Mouse (Mus musculus): ENCODE measurements around the gene Cyp2e1. TPM values are rescaled to one million over a fixed set of nuclear protein-coding genes. Genes with fewer than 3 reads are reported as not detected.
"Not testable (repeated sequence)": the region's sequence is repeated elsewhere in the genome, so short reads cannot be mapped to it uniquely, and the experiment has no call there.

Gene Cyp2e1
- total and polyA plus RNA-seq, 2 experiments from 2014 or later = not detected

DNA sequence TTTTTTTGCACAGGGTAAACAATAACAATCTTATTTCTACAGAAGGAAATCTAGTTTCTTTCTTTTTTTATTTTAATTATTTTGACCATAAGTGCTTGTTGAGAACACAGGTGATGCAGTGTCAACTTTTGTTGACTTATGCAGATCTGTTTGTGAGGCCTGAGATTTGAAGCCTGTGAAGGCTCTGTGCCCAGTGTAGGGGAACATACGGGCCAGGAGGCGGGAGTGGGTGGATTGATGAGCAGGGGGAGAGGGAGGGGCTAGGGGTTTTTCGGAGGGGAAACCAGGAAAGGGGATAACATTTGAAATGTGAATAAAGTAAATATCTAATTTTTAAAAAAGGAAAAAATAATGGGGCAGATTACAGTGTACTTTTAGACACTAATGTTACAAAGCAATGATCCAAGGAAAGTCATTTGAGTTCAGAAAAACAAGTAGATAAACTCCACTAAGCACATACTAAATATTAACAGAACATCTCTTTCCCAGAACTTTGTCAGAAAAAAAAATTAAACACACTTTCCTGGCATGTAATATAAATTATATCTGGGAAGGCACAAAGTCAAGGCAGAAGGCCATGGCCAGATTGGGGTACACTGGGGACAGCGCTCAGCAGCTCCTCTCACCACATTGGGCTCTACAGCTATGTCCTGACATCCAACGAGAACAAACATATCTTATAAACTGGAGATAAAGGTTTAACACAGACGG lies 15.3 kb upstream of the Cyp2e1 start:
- Histone ChIP-seq H3K4me2 (ENCODE audit: low read depth) (no peak overlapping the region), H3K9ac (no peak overlapping the region), H3K4me1 (ENCODE audit: insufficient read depth) (no peaks in the 10 kb centered on the region), H3K27me3 (ENCODE audit: insufficient read depth, low read length) (no peaks in the 10 kb centered on the region), H3K36me3 (ENCODE audit: insufficient read depth) (no peaks in the 10 kb centered on the region), H3K9me3 (ENCODE audit: low read length) (no peaks in the 10 kb centered on the region), H3K27ac (ENCODE audit: low read depth, low read length) (no peak overlapping the region), H3K4me3 (ENCODE audit: low read depth, low read length) (no peak overlapping the region)
- TF ChIP-seq CTCF (IDR thresholded peaks at IDR 0.05; ENCODE audit: low read depth) = no peak
- WGBS = 83% methylated on average over 6 of the region's 6 CpGs
- DNase-seq (no peak), ATAC-seq (no peak)

DNA sequence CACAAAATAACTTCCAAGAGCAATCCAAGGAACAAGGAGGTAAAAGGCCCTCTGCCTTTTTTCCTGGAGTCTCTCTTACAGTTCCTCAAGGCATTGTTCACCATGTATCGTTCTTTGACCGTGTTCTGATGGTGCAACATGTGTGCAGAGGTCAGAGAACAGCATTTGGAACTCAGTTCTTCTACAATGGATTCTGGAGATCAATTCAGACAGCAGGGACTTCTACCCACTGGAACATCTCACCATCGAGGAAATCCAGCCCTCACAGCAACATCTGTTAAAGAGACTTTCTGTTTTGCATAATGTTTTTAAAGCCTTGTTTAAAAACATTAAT lies 14.7 kb upstream of the Cyp2e1 start:
- no peak overlapping the region for H3K4me2 ChIP-seq (ENCODE audit: low read depth)
- H3K27me3 ChIP-seq (ENCODE audit: insufficient read depth, low read length) = no peaks in the 10 kb centered on the region
- 84% methylated on average over 3 of the region's 3 CpGs for WGBS
- ATAC-seq = no peak
- H3K27ac ChIP-seq (ENCODE audit: low read depth, low read length) = no peak overlapping the region
- H3K4me1 ChIP-seq (ENCODE audit: insufficient read depth) = no peaks in the 10 kb centered on the region
- H3K9ac ChIP-seq = no peak overlapping the region
- no peaks in the 10 kb centered on the region for H3K9me3 ChIP-seq (ENCODE audit: low read length)
- DNase-seq = no peak
- H3K4me3 ChIP-seq (ENCODE audit: low read depth, low read length) = no peak overlapping the region
- no peak for TF ChIP-seq CTCF (IDR thresholded peaks at IDR 0.05; ENCODE audit: low read depth)
- no peaks in the 10 kb centered on the region for H3K36me3 ChIP-seq (ENCODE audit: insufficient read depth)

DNA sequence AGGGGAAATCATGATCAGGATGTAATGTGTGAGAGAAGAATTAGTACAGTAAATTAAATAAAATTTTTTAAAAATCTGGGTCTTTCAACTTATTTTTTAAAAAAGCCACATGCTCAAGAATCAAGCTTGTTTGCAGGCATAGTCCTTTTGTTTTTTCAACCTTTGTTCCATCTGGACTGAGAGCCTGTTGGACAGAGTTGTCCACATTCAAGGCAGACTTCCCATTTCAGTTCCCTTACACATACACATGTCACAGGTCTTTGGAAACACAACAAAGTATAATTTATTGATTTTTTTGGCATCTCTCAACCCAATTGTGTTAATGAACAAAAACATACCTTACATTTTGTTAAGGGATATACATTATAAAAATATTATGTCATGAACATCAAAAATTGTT lies 9.0 kb upstream of the Cyp2e1 start:
- Histone ChIP-seq H3K4me1 (ENCODE audit: insufficient read depth) (no peaks in the 10 kb centered on the region), H3K27ac (ENCODE audit: low read depth, low read length) (no peak overlapping the region), H3K9me3 (ENCODE audit: low read length) (0 out of 2 replicates have a peak, but pooled peaks cover 7% of the 10 kb centered on the region), H3K4me2 (ENCODE audit: low read depth) (no peak overlapping the region), H3K36me3 (ENCODE audit: insufficient read depth) (no peaks in the 10 kb centered on the region), H3K9ac (no peak overlapping the region), H3K4me3 (ENCODE audit: low read depth, low read length) (no peak overlapping the region), H3K27me3 (ENCODE audit: insufficient read depth, low read length) (no peaks in the 10 kb centered on the region)
- no peak for TF ChIP-seq CTCF (IDR thresholded peaks at IDR 0.05; ENCODE audit: low read depth)
- ATAC-seq (no peak), DNase-seq (no peak)

DNA sequence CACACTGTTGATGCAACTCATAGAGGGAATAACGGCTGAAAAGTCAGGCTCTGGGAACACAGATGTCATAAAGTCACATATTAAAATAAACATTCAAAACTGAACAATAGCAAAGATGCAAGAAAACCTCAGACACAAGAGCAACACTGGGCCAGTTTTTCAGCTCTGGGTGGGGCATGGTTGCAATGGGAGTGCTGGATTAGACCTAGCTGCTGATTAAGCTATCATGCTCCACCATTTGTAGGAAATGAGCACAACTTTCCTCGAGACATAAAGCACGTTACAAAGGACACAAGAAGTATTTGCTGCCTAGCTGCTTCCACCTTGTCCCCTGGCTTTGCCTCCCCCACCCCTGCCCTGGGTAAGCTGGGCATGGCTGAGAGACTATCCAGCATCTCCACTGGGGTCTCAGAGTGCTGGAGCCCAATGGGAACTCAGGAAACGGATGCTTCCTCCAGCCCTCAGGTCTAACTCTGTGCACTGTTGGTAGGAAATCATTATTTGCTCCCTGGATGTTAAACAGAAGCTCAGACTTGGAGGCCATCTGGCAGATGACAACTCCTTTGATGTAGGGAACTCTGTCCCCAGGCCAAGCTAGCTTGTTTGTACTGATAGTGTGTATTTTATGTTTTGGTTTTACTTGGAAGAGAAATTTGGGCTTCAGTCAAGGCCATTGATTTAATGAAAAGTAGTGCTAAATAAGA lies 7.2 kb upstream of the Cyp2e1 start:
- Histone ChIP-seq H3K9me3 (ENCODE audit: low read length) (0 out of 2 replicates have a peak, but pooled peaks cover 7% of the 10 kb centered on the region), H3K4me3 (ENCODE audit: low read depth, low read length) (no peak overlapping the region), H3K27ac (ENCODE audit: low read depth, low read length) (no peak overlapping the region), H3K9ac (no peak overlapping the region), H3K4me1 (ENCODE audit: insufficient read depth) (no peaks in the 10 kb centered on the region), H3K36me3 (ENCODE audit: insufficient read depth) (no peaks in the 10 kb centered on the region), H3K4me2 (ENCODE audit: low read depth) (no peak overlapping the region), H3K27me3 (ENCODE audit: insufficient read depth, low read length) (no peaks in the 10 kb centered on the region)
- TF ChIP-seq CTCF (IDR thresholded peaks at IDR 0.05; ENCODE audit: low read depth) = no peak
- ATAC-seq = no peak
- WGBS = 80% methylated on average over 4 of the region's 4 CpGs
- DNase-seq = no peak

DNA sequence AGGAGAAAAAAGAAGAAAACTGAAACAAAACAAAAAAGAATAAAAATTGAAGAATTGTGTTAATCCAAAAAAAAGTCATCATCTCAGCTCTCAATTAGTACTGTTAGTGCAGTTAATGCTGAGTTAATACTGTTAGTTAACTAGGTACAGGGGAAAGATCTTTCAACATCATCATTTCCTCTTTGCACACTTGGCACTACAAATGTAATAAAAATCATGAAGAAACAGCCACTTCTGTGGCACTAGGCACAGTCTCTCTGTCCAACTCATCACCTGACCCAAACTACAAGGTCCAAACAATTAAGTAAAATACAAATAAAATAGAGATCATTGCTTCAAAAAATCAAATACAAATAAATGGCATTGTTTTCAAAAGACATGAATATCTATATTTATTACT lies 2.9 kb upstream of the Cyp2e1 start:
- Histone ChIP-seq H3K4me3 (ENCODE audit: low read depth, low read length) (no peak overlapping the region), H3K4me1 (ENCODE audit: insufficient read depth) (no peaks in the 10 kb centered on the region), H3K36me3 (ENCODE audit: insufficient read depth) (no peaks in the 10 kb centered on the region), H3K4me2 (ENCODE audit: low read depth) (no peak overlapping the region), H3K27me3 (ENCODE audit: insufficient read depth, low read length) (no peaks in the 10 kb centered on the region), H3K9ac (no peak overlapping the region), H3K27ac (ENCODE audit: low read depth, low read length) (no peak overlapping the region), H3K9me3 (ENCODE audit: low read length) (no peaks in the 10 kb centered on the region)
- DNase-seq (no peak), ATAC-seq (no peak)
- TF ChIP-seq CTCF (IDR thresholded peaks at IDR 0.05; ENCODE audit: low read depth) = no peak

DNA sequence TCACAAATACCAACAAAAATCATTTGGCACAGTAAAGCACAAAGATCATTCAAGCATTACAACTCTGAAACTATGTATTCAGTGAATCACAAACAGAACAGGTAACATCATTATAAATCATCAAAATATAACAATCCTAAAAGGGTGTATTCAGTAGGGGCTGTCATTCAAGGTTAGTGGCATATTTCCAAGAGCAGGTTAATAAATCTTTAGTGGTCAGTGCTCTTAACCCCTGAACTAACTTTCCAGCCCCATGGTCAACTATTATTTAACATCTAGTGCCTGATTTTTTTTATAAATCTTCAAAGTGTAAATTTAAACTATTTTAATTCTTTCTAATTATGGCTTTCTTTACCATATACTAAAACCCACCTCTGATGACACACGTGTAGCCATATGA lies 1.9 kb downstream of the Cyp2e1 start:
- H3K9me3 ChIP-seq (ENCODE audit: low read length); H3K27me3 ChIP-seq (ENCODE audit: insufficient read depth, low read length); H3K4me2 ChIP-seq (ENCODE audit: low read depth); H3K36me3 ChIP-seq (ENCODE audit: insufficient read depth); DNase-seq; H3K4me3 ChIP-seq (ENCODE audit: low read depth, low read length); H3K4me1 ChIP-seq (ENCODE audit: insufficient read depth); H3K27ac ChIP-seq (ENCODE audit: low read depth, low read length); ATAC-seq; H3K9ac ChIP-seq: not testable (repeated sequence)
- WGBS = 71% methylated on average over 1 of the region's 1 CpGs

DNA sequence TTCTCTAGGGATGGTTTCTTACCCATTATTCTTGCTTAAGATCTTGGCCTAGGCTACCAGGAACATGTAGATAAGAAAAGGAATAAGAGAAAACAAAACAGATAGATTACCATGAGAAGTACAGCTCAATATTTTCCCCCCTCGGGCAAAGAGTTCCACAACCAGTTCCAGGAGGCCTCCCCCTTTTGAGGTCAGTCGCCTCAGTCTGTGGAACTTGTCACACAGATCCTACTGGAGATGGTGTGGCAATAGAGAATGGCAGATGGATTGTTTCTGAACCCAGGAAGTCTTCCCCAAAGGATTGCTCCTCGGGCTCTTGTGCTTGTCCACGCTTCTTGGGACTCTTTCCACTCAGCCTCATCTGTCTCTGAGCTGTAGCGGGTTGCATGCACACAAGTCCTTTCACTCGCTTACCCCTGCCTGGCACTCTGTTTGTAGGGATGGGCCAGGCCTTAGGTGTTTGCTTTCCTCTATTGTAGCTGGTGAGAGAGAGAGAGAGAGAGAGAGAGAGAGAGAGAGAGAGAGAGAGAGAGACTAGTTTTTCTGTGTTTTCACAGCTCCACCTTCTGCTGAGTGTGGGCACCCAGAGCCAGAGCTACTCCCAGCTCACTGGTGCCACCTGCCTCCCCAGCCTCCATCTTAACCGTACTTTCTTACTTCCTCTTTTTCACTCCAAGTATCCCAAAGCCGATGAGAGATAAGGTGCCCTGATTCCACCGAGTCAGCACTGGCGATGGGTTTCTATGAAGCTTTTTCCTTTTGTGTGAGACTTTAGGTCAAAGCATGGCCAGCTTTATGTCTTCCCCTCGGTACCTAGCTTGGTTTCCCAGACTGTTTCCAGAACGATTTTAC lies 2.6 kb downstream of the Cyp2e1 start:
- no peaks in the 10 kb centered on the region for H3K9me3 ChIP-seq (ENCODE audit: low read length)
- H3K27ac ChIP-seq (ENCODE audit: low read depth, low read length) = no peak overlapping the region
- DNase-seq (no peak), ATAC-seq (no peak)
- no peak overlapping the region for H3K4me2 ChIP-seq (ENCODE audit: low read depth)
- no peaks in the 10 kb centered on the region for H3K4me1 ChIP-seq (ENCODE audit: insufficient read depth)
- WGBS = 81% methylated on average over 12 of the region's 12 CpGs
- TF ChIP-seq CTCF (IDR thresholded peaks at IDR 0.05; ENCODE audit: low read depth) = 0 out of 2 replicates have a peak, but pooled peaks have one; percentile 19
- H3K36me3 ChIP-seq (ENCODE audit: insufficient read depth) = no peaks in the 10 kb centered on the region
- H3K9ac ChIP-seq = no peak overlapping the region
- H3K27me3 ChIP-seq (ENCODE audit: insufficient read depth, low read length) = no peaks in the 10 kb centered on the region
- H3K4me3 ChIP-seq (ENCODE audit: low read depth, low read length) = no peak overlapping the region

All from forebrain, postnatal 0 days (tissue).